22 mouse cellular contexts compared by ENCODE assay signal in the genomic region with DNA sequence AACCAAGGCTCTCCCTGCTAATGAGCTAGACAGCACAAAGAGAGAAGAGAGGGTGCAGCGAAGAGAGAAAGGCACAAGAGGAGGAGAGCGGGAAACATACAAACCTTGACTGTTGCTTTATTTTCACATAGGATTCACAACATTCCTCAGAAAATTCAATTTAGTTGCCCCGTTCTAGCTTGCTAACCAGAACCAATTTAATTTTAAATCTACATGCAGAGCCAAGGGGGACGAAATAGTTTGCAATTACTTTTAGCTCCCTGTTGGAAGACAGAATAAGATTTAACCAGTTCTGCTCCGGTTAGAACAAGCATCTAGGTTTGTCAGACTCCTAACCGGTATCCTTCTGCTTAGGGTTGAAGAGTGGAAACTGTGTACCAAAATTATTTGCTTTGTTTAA.
DNase-seq lines count a peak whose midpoint lies in the region; ATAC-seq and TF ChIP-seq lines count a peak whose summit lies in the region.
"Had no signal": no experiment of that assay in that cellular context is flagged by ENCODE, and none has a peak within 500 bp of the region (broad histone marks: within the 10 kb centered on the region; RNA-seq: fewer than 3 reads in every experiment).

No protein-coding gene starts in this region.

- H3K4me3 ChIP-seq in forebrain, embryonic 10.5 days, result no peak overlapping the region
- no peak overlapping the region for H3K4me3 ChIP-seq in forebrain, postnatal 0 days (ENCODE audit: low read depth, low read length)
- H3K4me3 ChIP-seq in embryonic facial prominence, embryonic 14.5 days (ENCODE audit: low read depth, low read length), result no peak overlapping the region
- no peak overlapping the region for H3K4me3 ChIP-seq in gastrocnemius, adult 2 months
- H3K4me3 ChIP-seq: embryonic facial prominence, embryonic 12.5 days; erythroblast, embryonic 14.5 days; forebrain, embryonic 13.5 days; forebrain, embryonic 15.5 days had no signal

- no peaks in the 10 kb centered on the region for H3K9me3 ChIP-seq in forebrain, embryonic 10.5 days
- no peaks in the 10 kb centered on the region for H3K9me3 ChIP-seq in forebrain, postnatal 0 days (ENCODE audit: low read length)
- H3K9me3 ChIP-seq in embryonic facial prominence, embryonic 14.5 days (ENCODE audit: control insufficient read depth, low read length), result no peaks in the 10 kb centered on the region
- H3K9me3 ChIP-seq: embryonic facial prominence, embryonic 12.5 days; forebrain, embryonic 13.5 days; forebrain, embryonic 15.5 days had no signal

- no peaks in the 10 kb centered on the region; the same call in 1 of the 2 replicates for H3K4me1 ChIP-seq in forebrain, embryonic 10.5 days
- no peaks in the 10 kb centered on the region for H3K4me1 ChIP-seq in forebrain, postnatal 0 days (ENCODE audit: insufficient read depth)
- H3K4me1 ChIP-seq in embryonic facial prominence, embryonic 14.5 days (ENCODE audit: control insufficient read depth, insufficient read depth, low read length), result peaks cover 10% of the 10 kb centered on the region
- H3K4me1 ChIP-seq: forebrain, embryonic 13.5 days; forebrain, embryonic 15.5 days had no signal

- no peak for TF ChIP-seq POLR2A in brain, embryonic 14.5 days (IDR thresholded peaks at IDR 0.05; ENCODE audit: borderline replicate concordance, extremely low read depth, insufficient read depth, insufficient read length, poor library complexity, severe bottlenecking)

- DNase-seq in forebrain, embryonic 10.5 days (ENCODE audit: extremely low spot score, low spot score), result no peak
- no peak for DNase-seq in forebrain, postnatal 0 days
- peak; percentile 9 for DNase-seq in MN1 (ENCODE audit: low spot score)
- peak; percentile 4 for DNase-seq in brain, embryonic 14.5 days (ENCODE audit: low read depth)
- peak; percentile 71 for DNase-seq in embryonic facial prominence, embryonic 14.5 days (ENCODE audit: low spot score)
- DNase-seq in cerebellum, adult 8-10 months, result no peak
- no peak for DNase-seq in gastrocnemius, adult 2 months
- DNase-seq in layer of hippocampus, postnatal 10 days (ENCODE audit: low spot score in 2 of 2), result no peak
- DNase-seq: adrenal gland, adult 8-10 months; adrenal gland, postnatal 14 days; adrenal gland, postnatal 36 days; cerebellum, adult 11 months; cerebellum, adult 18-20 months; cerebellum, adult 9-10 months; cerebellum, postnatal 10 days; cerebellum, postnatal 25 days had no signal

- ATAC-seq in forebrain, postnatal 0 days, result no peak
- no peak for ATAC-seq in embryonic facial prominence, embryonic 14.5 days (ENCODE audit: low read depth)
- ATAC-seq: activated CD4-positive, CD25-positive, alpha-beta regulatory T cell, adult 4 months; forebrain, embryonic 13.5 days; forebrain, embryonic 15.5 days; Patski had no signal

- WGBS in forebrain, embryonic 10.5 days, result 68% methylated on average over 6 of the region's 6 CpGs
- WGBS in forebrain, postnatal 0 days, result 57% methylated on average over 6 of the region's 6 CpGs
- 50% methylated on average over 6 of the region's 6 CpGs for WGBS in embryonic facial prominence, embryonic 14.5 days

- H3K9ac ChIP-seq in forebrain, postnatal 0 days, result no peak overlapping the region
- H3K9ac ChIP-seq in embryonic facial prominence, embryonic 14.5 days (ENCODE audit: low read depth, low read length), result no peak overlapping the region
- H3K9ac ChIP-seq: embryonic facial prominence, embryonic 12.5 days; forebrain, embryonic 13.5 days; forebrain, embryonic 15.5 days had no signal

- no peaks in the 10 kb centered on the region for H3K27me3 ChIP-seq in forebrain, embryonic 10.5 days (ENCODE audit: poor library complexity, severe bottlenecking)
- no peaks in the 10 kb centered on the region for H3K27me3 ChIP-seq in forebrain, postnatal 0 days (ENCODE audit: insufficient read depth, low read length)
- no peaks in the 10 kb centered on the region for H3K27me3 ChIP-seq in embryonic facial prominence, embryonic 14.5 days (replicated peaks; ENCODE audit: control insufficient read depth, insufficient read depth, low read length)
- H3K27me3 ChIP-seq: embryonic facial prominence, embryonic 12.5 days; forebrain, embryonic 13.5 days; forebrain, embryonic 15.5 days had no signal

- intact Hi-C loops in gastrocnemius, adult 2 months (cut with DNase I), result no loop called here

- no peaks in the 10 kb centered on the region for H3K36me3 ChIP-seq in forebrain, embryonic 10.5 days (replicated peaks)
- H3K36me3 ChIP-seq in forebrain, postnatal 0 days (ENCODE audit: insufficient read depth), result no peaks in the 10 kb centered on the region
- no peaks in the 10 kb centered on the region for H3K36me3 ChIP-seq in embryonic facial prominence, embryonic 14.5 days (ENCODE audit: control insufficient read depth, insufficient read depth, low read length)
- H3K36me3 ChIP-seq: embryonic facial prominence, embryonic 12.5 days; forebrain, embryonic 15.5 days had no signal

- H3K27ac ChIP-seq in forebrain, embryonic 10.5 days, result peak overlapping the region; percentile 30; the same call in 1 of the 2 replicates
- no peak overlapping the region for H3K27ac ChIP-seq in forebrain, postnatal 0 days (ENCODE audit: low read depth, low read length)
- H3K27ac ChIP-seq in embryonic facial prominence, embryonic 14.5 days (replicated peaks; ENCODE audit: low read depth, low read length), result peak overlapping the region; percentile 58; the same call in 1 of the 2 replicates
- H3K27ac ChIP-seq in gastrocnemius, adult 2 months, result no peak overlapping the region
- H3K27ac ChIP-seq: forebrain, embryonic 13.5 days; forebrain, embryonic 15.5 days had no signal

- no peak for TF ChIP-seq CTCF in forebrain, postnatal 0 days (IDR thresholded peaks at IDR 0.05; ENCODE audit: low read depth)
- no peak for TF ChIP-seq CTCF in brain, embryonic 14.5 days (IDR thresholded peaks at IDR 0.05; ENCODE audit: borderline replicate concordance, extremely low read depth, insufficient read depth, insufficient read length)
- TF ChIP-seq CTCF in gastrocnemius, adult 2 months (IDR thresholded peaks at IDR 0.05), result no peak

- H3K4me2 ChIP-seq in forebrain, postnatal 0 days (ENCODE audit: low read depth), result no peak overlapping the region
- H3K4me2 ChIP-seq in embryonic facial prominence, embryonic 14.5 days (ENCODE audit: low read depth, low read length), result no peak overlapping the region; the same call in 1 of the 2 replicates
- H3K4me2 ChIP-seq: embryonic facial prominence, embryonic 12.5 days; forebrain, embryonic 13.5 days; forebrain, embryonic 15.5 days had no signal

Comparison
In these comparisons a context has a peak if more than half of its experiments do, and no peak if none do; other contexts are left out.
1. H3K27ac ChIP-seq: peak in forebrain, embryonic 10.5 days (single experiment) and embryonic facial prominence, embryonic 14.5 days (single experiment); none in forebrain, postnatal 0 days (single experiment) and gastrocnemius, adult 2 months (single experiment).
2. DNase-seq: peak in MN1 (single experiment), brain, embryonic 14.5 days (single experiment) and embryonic facial prominence, embryonic 14.5 days (single experiment); none in forebrain, embryonic 10.5 days (single experiment), forebrain, postnatal 0 days (single experiment), cerebellum, adult 8-10 months (single experiment), gastrocnemius, adult 2 months (single experiment) and layer of hippocampus, postnatal 10 days (0 of 2).